Mouse (Mus musculus): Measurements from ENCODE around the gene Gm48552. TPM values are rescaled to one million over a fixed set of nuclear protein-coding genes. Genes with fewer than 3 reads are reported as not detected.

Gm48552 gene
- total and polyA plus RNA-seq, 3 experiments: 0.46 to 1.1 (median 0.98) TPM

DNA sequence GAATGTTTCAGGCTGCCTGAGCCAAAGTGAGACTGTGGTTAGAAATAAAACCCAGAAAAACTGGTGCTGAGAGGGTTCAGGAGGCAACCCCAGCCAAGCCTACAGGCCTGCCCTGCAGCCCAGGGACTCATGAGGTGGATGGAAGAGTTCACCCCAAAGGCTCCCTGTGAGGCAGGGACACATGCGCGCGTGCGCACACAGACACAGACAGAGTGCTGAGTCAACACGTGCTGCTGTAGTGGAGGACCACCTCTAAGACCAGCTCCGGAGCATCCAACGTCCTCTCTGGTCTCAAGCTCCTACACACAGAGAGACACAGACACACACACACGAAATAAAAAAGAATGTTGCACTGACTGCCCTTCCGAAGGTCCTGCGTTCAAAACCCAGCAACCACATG, 13.5 kb upstream of the Gm48552 start:
- in situ Hi-C loops (cut with MboI; ENCODE audit: low pct_ligation_motif_present, low pct_unique_long_range_greater_than_20kb, low sequenced_read_pairs) (no loop called here), dilution Hi-C loops (cut with MboI; ENCODE audit: extremely low pct_ligation_motif_present, extremely low pct_unique_long_range_greater_than_20kb, low sequenced_read_pairs) (no loop called here)
- Histone ChIP-seq H3K4me2 (ENCODE audit: insufficient read depth, low read depth, poor library complexity, severe bottlenecking) (no peak overlapping the region), H3K79me2 (replicated peaks; ENCODE audit: control insufficient read depth, extremely low read depth, insufficient read depth, poor library complexity, severe bottlenecking) (peaks cover 36% of the 10 kb centered on the region), H3K4me3 (replicated peaks in 1 of 3; ENCODE audit: low read depth in 2 of 3, low read length in 2 of 3, poor library complexity in 1 of 3) (no peak overlapping the region), H3K27ac (ENCODE audit: insufficient read depth, low read depth) (no peak overlapping the region), H3K36me3 (replicated peaks in 1 of 2; ENCODE audit: control insufficient read depth in 1 of 2, insufficient read depth in 1 of 2, low read length in 1 of 2) (peaks cover 42 to 51% of the 10 kb centered on the region in 2 experiments), H3K4me1 (ENCODE audit: control insufficient read depth in 1 of 2, insufficient read depth in 2 of 2) (peaks cover 5 to 42% of the 10 kb centered on the region in 2 experiments; a peak in 3 of 4 replicates), H3K9me3 (replicated peaks; ENCODE audit: low read length) (no peaks in the 10 kb centered on the region), H3K27me3 (replicated peaks) (no peaks in the 10 kb centered on the region), H3K9ac (ENCODE audit: insufficient read depth, low read depth) (no peak overlapping the region)
- DNase-seq (ENCODE audit: extremely low read depth): no peak
- no peak for TF ChIP-seq TCF12 (IDR thresholded peaks at IDR 0.05; ENCODE audit: low read depth, low read length)
- TF ChIP-seq ZMIZ1 (IDR thresholded peaks at IDR 0.05; ENCODE audit: low read depth, low read length): no peak
- TF ChIP-seq NRF1 (IDR thresholded peaks at IDR 0.05; ENCODE audit: low read depth, low read length): no peak
- TF ChIP-seq MAFK (IDR thresholded peaks at IDR 0.05; ENCODE audit: insufficient replicate concordance, low read length): no peak
- TF ChIP-seq HCFC1 (IDR thresholded peaks at IDR 0.05; ENCODE audit: low read depth, low read length): no peak
- TF ChIP-seq MYC (IDR thresholded peaks at IDR 0.05; ENCODE audit: low read depth, low read length): no peak
- TF ChIP-seq PAX5 (IDR thresholded peaks at IDR 0.05; ENCODE audit: low read length): no peak
- no peak for TF ChIP-seq RCOR1 (conservative IDR thresholded peaks at IDR 0.05; ENCODE audit: low read depth, low read length)
- no peak for TF ChIP-seq SMC3 (IDR thresholded peaks at IDR 0.05; ENCODE audit: low read depth, low read length)
- TF ChIP-seq MAX (IDR thresholded peaks at IDR 0.05; ENCODE audit: low read length): no peak
- no peak for TF ChIP-seq JUND (conservative IDR thresholded peaks at IDR 0.05; ENCODE audit: low read depth, low read length)

DNA sequence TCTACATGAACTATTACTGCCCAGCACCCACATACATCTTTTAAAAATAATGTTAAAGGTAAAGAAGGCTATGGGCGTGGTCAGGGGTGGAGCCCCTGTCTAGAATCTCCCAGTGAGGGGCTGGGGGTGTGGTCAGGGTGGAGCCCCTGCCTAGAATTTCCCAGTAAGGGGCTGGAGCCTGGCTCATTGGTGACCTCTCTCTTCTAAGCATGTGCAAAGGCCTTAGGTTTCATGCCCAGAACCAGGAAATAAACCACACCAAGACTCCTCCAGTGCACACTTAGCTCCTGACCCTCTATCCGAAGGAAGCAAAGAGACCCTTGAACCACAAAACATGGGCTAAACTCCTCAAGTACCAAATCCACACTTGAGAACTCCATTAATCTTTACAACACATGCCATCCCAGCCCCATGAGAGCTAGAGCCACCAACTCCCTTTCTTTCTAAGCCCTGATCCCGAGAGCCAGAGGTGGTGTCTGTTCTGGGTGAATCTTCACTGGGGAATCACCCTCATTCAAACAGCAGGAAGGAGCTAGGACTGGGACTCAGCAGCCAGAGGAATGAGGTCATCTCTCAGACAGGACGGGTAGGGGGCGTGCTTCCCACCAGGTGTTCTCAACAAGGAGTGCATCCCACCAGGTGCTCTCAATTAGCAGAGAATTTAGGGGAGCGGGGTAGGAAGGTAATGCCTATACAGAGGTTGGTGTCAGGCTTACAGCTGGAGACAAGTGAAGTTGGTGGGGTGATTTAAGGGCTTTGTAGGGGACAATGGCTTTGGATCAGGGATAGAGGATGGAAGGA, 12.0 kb upstream of the Gm48552 start:
- DNase-seq (ENCODE audit: extremely low read depth): peak; percentile 58
- Histone ChIP-seq H3K4me1 (ENCODE audit: control insufficient read depth in 1 of 2, insufficient read depth in 2 of 2) (peaks cover 5 to 42% of the 10 kb centered on the region in 2 experiments; a peak in 3 of 4 replicates), H3K36me3 (replicated peaks in 1 of 2; ENCODE audit: control insufficient read depth in 1 of 2, insufficient read depth in 1 of 2, low read length in 1 of 2) (peaks cover 29 to 36% of the 10 kb centered on the region in 2 experiments), H3K4me3 (replicated peaks in 1 of 3; ENCODE audit: low read depth in 2 of 3, low read length in 2 of 3, poor library complexity in 1 of 3) (peak overlapping the region; percentile 75 to 97 (median 90)), H3K27ac (ENCODE audit: insufficient read depth, low read depth) (peak overlapping the region; percentile 3; the same call in 1 of the 2 replicates), H3K27me3 (replicated peaks) (no peaks in the 10 kb centered on the region), H3K9me3 (replicated peaks; ENCODE audit: low read length) (no peaks in the 10 kb centered on the region), H3K9ac (ENCODE audit: insufficient read depth, low read depth) (peak overlapping the region; percentile 90), H3K79me2 (replicated peaks; ENCODE audit: control insufficient read depth, extremely low read depth, insufficient read depth, poor library complexity, severe bottlenecking) (peaks cover 36% of the 10 kb centered on the region), H3K4me2 (ENCODE audit: insufficient read depth, low read depth, poor library complexity, severe bottlenecking) (peak overlapping the region; percentile 94)
- in situ Hi-C loops (cut with MboI; ENCODE audit: low pct_ligation_motif_present, low pct_unique_long_range_greater_than_20kb, low sequenced_read_pairs) (no loop called here), dilution Hi-C loops (cut with MboI; ENCODE audit: extremely low pct_ligation_motif_present, extremely low pct_unique_long_range_greater_than_20kb, low sequenced_read_pairs) (no loop called here)
- TF ChIP-seq MEF2A (IDR thresholded peaks at IDR 0.05; ENCODE audit: borderline replicate concordance, low read depth, low read length) (0 out of 2 replicates have a peak, but pooled peaks have one; percentile 24), POLR2AphosphoS2 (IDR thresholded peaks at IDR 0.05; ENCODE audit: low read depth, low read length) (no peak), PAX5 (IDR thresholded peaks at IDR 0.05; ENCODE audit: low read length) (no peak), CHD2 (IDR thresholded peaks at IDR 0.05; ENCODE audit: low read length) (no peak), MAFK (IDR thresholded peaks at IDR 0.05; ENCODE audit: insufficient replicate concordance, low read length) (no peak), ZKSCAN1 (IDR thresholded peaks at IDR 0.05; ENCODE audit: borderline replicate concordance, low read depth, low read length) (no peak), SIN3A (IDR thresholded peaks at IDR 0.05; ENCODE audit: low read length) (peak; percentile 68), CHD1 (IDR thresholded peaks at IDR 0.05; ENCODE audit: low read depth, low read length) (0 out of 2 replicates have a peak, but pooled peaks have one; percentile 55), GABPA (IDR thresholded peaks at IDR 0.05; ENCODE audit: insufficient replicate concordance, low read depth, low read length) (no peak), RCOR1 (conservative IDR thresholded peaks at IDR 0.05; ENCODE audit: low read depth, low read length) (no peak), E2F4 (IDR thresholded peaks at IDR 0.05; ENCODE audit: insufficient replicate concordance, low read depth, low read length) (no peak), ELF1 (IDR thresholded peaks at IDR 0.05; ENCODE audit: low read depth, low read length) (peak; percentile 68), BHLHE40 (IDR thresholded peaks at IDR 0.05; ENCODE audit: low read depth, low read length) (0 out of 2 replicates have a peak, but pooled peaks have one; percentile 10), USF2 (conservative IDR thresholded peaks at IDR 0.05; ENCODE audit: low read depth, low read length) (no peak), MAX (IDR thresholded peaks at IDR 0.05; ENCODE audit: low read length) (0 out of 2 replicates have a peak, but pooled peaks have one; percentile 18), EP300 (IDR thresholded peaks at IDR 0.05; ENCODE audit: low read length) (no peak), RAD21 (IDR thresholded peaks at IDR 0.05; ENCODE audit: low read depth, low read length) (no peak; the same call in 1 of the 2 replicates), HCFC1 (IDR thresholded peaks at IDR 0.05; ENCODE audit: low read depth, low read length) (no peak), KAT2A (IDR thresholded peaks at IDR 0.05; ENCODE audit: insufficient replicate concordance, low read length) (no peak), ZNF384 (IDR thresholded peaks at IDR 0.05; ENCODE audit: low read depth, low read length) (no peak), TBP (conservative IDR thresholded peaks at IDR 0.05; ENCODE audit: low read depth, low read length) (peak; percentile 48; the same call in 1 of the 2 replicates), IRF4 (IDR thresholded peaks at IDR 0.05; ENCODE audit: low read depth, low read length) (no peak), JUN (IDR thresholded peaks at IDR 0.05; ENCODE audit: insufficient read depth, low read depth, low read length) (no peak)
